Mouse (Mus musculus): ENCODE data around the gene Mybpc2.

- TF ChIP-seq CTCF (conservative IDR thresholded peaks at IDR 0.05; ENCODE audit: low read length) (no peak), NANOG (IDR thresholded peaks at IDR 0.05; ENCODE audit: borderline replicate concordance, low read length) (no peak)
Measured at GRCm38 (mm10) chr7:44546274-44546673, 21.8 kb upstream of the Mybpc2 start.
